Mouse (Mus musculus) midbrain, embryonic 13.5 days (tissue): ENCODE measurements at regions not wholly inside any gene's neighbourhood (a gene's known extent, or its start where the extent isn't known, plus 50 kb on each side); places are given as distances from the start of the nearest gene placed in this dataset.
"Not testable (repeated sequence)": the region's sequence is repeated elsewhere in the genome, so short reads cannot be mapped to it uniquely, and the experiment has no call there.

Experiments
- ATAC-seq: fragments of 200-750 bp; cut with Nextera tagmentation; 2 replicates; pipeline ENCODE4 v1.8.0; 2017; ENCODE audit warnings: mild to moderate bottlenecking, moderate TSS enrichment, moderate library complexity
- H3K27ac ChIP-seq: fragments of 300-500 bp; sonication (generic); 2 replicates; pipeline ENCODE4 v1.5.1; 2015; ENCODE audit warnings: inconsistent platforms, mild to moderate bottlenecking, moderate library complexity
- H3K27me3 ChIP-seq: fragments of 300-500 bp; sonication (generic); 2 replicates; pipeline ENCODE4 v1.6.1; 2015; ENCODE audit warnings: mild to moderate bottlenecking, inconsistent platforms
- H3K36me3 ChIP-seq: fragments of 300-500 bp; sonication (generic); 2 replicates; pipeline ENCODE4 v1.6.1; 2015; ENCODE audit warnings: mild to moderate bottlenecking, inconsistent platforms
- H3K4me1 ChIP-seq: fragments of 300-500 bp; sonication (generic); replicated peaks from 2 replicates; pipeline ENCODE4 v1.6.1; 2015; ENCODE audit warnings: inconsistent platforms
- H3K4me2 ChIP-seq: fragments of 300-500 bp; sonication (generic); replicated peaks from 2 replicates; pipeline ENCODE4 v1.6.1; 2015; ENCODE audit warnings: moderate library complexity, mild to moderate bottlenecking, inconsistent platforms
- H3K4me3 ChIP-seq: fragments of 300-500 bp; sonication (generic); replicated peaks from 2 replicates; pipeline ENCODE4 v1.5.1; 2015; ENCODE audit warnings: mild to moderate bottlenecking, inconsistent platforms
- H3K9ac ChIP-seq: fragments of 300-500 bp; sonication (generic); replicated peaks from 2 replicates; pipeline ENCODE4 v1.6.1; 2015; ENCODE audit warnings: mild to moderate bottlenecking, inconsistent platforms
- H3K9me3 ChIP-seq: fragments of 300-500 bp; sonication (generic); 2 replicates; pipeline ENCODE4 v1.6.1; 2016; ENCODE audit warnings: mild to moderate bottlenecking, inconsistent platforms
- WGBS: fragments of 180-500 bp; shearing (Covaris S2); methylation state at CpG from one replicate; pipeline ENCODE4 v1.1.7; 2015; 5-methylcytosine and 5-hydroxymethylcytosine counted together

DNA sequence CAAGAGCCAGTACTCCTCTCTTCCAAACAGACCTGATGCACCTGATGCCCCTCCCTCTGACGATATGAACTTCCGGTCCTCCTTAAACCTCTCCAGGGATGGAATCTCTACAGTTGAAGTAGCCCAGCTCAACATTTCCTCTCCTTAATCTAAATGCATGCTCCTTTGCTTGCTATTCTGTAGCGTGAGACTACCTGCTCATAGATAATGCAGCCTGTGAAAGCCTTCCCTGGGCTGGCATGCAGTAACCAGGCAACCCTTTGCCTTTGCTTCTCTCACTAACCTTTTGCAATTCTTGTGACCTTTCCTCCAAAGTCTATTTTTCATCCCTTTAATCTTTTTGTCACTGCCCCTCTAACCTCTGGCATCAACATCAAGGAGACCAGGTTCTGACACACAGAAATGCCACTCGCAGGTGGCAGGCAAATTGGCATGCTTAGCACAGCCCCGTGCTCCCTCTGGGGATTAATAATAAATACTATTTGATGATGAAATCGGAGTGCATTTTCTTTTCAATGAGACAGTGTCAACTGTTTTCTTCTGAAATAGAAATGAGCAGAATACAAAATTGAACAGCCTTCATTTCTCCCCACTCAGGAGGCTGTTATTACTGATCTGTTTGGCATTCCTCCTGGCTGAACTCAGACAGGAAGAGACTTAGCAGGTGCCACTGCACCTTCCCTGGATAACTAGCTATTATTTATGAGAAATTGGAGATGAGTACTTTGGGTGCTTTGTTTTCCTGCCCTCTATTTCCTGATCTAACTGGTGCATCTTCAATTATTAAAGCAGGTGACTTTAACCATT lies 249.8 kb upstream of the Pbx1 start:
- ATAC-seq = peak; percentile 53; the same call in 1 of the 2 replicates
- Histone ChIP-seq H3K27ac (peak overlapping the region; percentile 67), H3K4me3 (no peak overlapping the region), H3K9me3 (no peaks in the 10 kb centered on the region), H3K9ac (no peak overlapping the region), H3K36me3 (no peaks in the 10 kb centered on the region), H3K27me3 (no peaks in the 10 kb centered on the region), H3K4me2 (0 out of 2 replicates have a peak overlapping the region, but pooled peaks have one; percentile 6), H3K4me1 (peaks cover 8% of the 10 kb centered on the region; the same call in 1 of the 2 replicates)
- WGBS = 66% methylated on average over 6 of the region's 6 CpGs

DNA sequence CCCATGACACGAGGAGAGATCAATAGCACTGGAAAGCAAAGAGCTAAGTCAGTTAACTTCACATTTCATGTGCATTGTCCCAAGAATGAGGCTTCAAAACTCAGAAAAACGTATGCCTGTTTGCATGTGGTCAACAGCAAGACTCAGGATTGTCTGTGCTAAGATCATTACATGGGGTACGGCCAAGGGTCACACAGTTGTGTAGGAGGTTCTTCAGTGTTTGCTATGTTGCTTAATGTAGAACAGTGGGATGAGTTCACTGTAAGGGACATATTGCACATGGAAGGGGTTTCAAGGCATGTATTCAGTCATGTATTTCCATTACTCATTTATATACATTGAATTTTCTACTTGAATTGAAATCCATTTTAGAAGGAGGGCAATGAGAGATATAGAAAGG lies 248.6 kb upstream of the Pbx1 start:
- Histone ChIP-seq H3K27ac (no peak overlapping the region), H3K27me3 (no peaks in the 10 kb centered on the region), H3K9me3 (no peaks in the 10 kb centered on the region), H3K9ac (no peak overlapping the region), H3K4me2 (no peak overlapping the region), H3K4me3 (no peak overlapping the region), H3K36me3 (no peaks in the 10 kb centered on the region), H3K4me1 (peaks cover 17% of the 10 kb centered on the region)
- WGBS = 84% methylated on average over 3 of the region's 3 CpGs
- no peak for ATAC-seq

DNA sequence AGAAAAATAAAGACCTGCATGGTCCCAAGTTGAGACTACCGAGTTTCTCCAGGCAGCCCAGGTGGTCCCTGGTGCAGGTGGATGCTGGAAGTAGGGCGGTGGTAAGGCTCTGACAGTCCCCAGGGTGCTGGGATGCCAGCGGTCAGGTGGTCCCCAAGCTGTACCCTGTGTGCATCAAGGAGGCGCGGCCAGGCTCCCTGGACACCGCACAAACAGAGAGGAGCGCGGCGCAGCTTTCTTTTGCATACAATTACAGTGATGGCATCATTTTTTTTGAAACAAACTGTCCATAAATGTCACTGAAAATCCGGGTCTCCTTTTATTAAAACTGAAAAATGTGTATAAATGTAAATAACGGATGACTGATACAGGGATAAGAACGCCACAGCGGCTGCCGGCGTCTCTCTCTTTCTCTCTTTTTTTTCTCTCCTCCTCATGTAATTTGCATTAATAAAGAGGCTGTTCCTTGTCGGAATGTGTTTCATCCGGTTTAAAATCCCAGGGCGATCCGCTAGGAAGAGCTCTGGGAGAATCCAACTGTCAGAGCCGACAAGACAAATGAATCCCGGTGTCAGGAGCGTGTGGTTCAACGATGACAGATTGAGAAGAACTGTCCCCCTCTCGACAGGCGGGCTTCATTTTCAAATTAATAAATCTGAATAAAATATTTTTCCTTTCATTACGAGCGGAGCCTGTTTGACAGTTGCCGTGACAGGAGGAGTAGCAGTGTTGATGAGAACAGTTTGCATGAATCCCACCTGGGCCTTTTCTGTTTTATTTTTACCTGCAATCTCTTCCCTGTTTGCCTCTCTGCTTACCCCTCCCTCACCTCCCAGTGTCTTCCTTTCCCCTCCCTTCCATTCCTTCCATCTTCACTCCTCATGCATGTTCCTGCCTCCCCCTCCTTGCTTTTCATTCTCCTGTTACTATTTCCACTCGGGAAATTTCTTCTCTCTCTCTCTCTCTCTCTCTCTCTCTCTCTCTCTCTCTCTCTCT lies 244.6 kb upstream of the Pbx1 start:
- Histone ChIP-seq H3K4me2 (peak overlapping the region; percentile 54), H3K27me3 (no peaks in the 10 kb centered on the region), H3K4me1 (peaks cover 19% of the 10 kb centered on the region), H3K9me3 (no peaks in the 10 kb centered on the region), H3K27ac (peak overlapping the region; percentile 86), H3K4me3 (peak overlapping the region; percentile 24), H3K36me3 (no peaks in the 10 kb centered on the region), H3K9ac (peak overlapping the region; percentile 46)
- 30% methylated on average over 29 of the region's 29 CpGs for WGBS
- peak; percentile 90 for ATAC-seq

DNA sequence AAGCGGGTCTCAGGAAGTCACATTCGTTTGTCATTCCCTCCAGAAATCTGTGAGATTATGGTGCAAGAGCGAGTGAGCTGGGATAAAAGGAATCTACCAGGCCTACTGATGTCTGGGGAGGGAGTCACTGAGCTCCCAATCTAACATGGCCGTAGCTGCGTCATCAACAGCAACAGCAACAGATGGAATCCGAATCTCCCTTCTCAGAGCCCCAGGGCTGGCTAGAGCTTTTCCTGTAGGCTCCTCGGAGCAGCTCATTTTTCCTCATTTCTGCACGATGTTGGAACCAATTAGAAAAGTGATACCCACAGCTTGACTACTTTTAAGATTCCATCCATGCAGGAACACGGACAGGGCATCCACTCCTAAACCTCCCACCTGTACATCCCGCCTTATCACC lies 243.7 kb upstream of the Pbx1 start:
- H3K27me3 ChIP-seq = no peaks in the 10 kb centered on the region
- H3K4me3 ChIP-seq = no peak overlapping the region
- no peak overlapping the region for H3K9ac ChIP-seq
- WGBS = 75% methylated on average over 10 of the region's 10 CpGs
- peak; percentile 49; the same call in 1 of the 2 replicates for ATAC-seq
- H3K27ac ChIP-seq = peak overlapping the region; percentile 56; the same call in 1 of the 2 replicates
- peaks cover 16% of the 10 kb centered on the region for H3K4me1 ChIP-seq
- H3K4me2 ChIP-seq = no peak overlapping the region; the same call in 1 of the 2 replicates
- no peaks in the 10 kb centered on the region for H3K9me3 ChIP-seq
- H3K36me3 ChIP-seq = no peaks in the 10 kb centered on the region

DNA sequence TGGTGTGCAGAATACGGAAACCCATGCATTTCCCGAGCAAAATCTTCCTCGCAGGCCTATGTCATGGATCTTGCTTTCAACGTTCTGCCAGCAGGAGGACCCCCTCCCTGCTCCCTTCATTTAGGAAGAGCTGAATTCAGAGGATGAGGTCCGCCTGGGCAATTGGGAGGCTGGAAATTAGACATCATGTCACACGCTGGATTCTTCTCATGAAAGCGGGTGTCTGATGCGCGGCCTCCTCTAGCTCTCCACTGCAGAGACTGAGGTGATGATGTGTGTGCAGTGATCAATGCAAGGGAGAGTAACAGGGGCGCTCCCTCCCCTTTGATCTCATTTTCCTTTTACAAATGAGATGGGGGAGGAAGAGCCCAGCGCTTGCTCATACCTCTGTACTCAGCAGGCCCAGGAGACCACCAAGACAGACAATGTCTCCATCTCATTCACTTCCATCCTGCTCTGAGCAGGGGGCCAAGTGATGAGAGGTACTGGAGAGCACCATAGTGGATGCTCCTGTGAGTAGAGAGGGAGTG lies 230.8 kb upstream of the Pbx1 start:
- Histone ChIP-seq H3K36me3 (no peaks in the 10 kb centered on the region), H3K9ac (no peak overlapping the region), H3K27me3 (no peaks in the 10 kb centered on the region), H3K4me1 (peaks cover 18% of the 10 kb centered on the region), H3K4me3 (no peak overlapping the region), H3K4me2 (0 out of 2 replicates have a peak overlapping the region, but pooled peaks have one; percentile 3), H3K27ac (peak overlapping the region; percentile 67), H3K9me3 (no peaks in the 10 kb centered on the region)
- 21% methylated on average over 11 of the region's 11 CpGs for WGBS
- ATAC-seq = peak; percentile 88

DNA sequence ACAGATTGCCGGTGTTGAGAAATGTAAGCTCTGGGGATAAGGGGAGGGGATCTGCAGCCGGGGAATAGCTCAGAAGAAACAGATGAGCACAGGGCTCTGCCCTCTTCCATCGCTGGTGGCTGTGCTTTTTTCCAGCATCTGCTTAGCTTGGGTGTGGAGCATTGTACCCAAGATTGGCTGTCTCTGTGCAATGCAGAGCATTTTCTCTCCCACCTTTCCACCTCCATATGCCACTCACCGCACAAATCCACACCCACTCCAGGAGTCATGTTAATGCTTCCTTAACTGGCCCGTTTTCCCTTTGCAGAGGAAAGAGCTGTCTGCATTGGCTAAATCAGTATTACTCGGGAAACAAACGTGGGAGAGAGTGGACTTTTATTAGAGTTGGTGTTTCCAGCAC lies 228.9 kb upstream of the Pbx1 start:
- Histone ChIP-seq H3K27ac (no peak overlapping the region), H3K4me3 (no peak overlapping the region), H3K9me3 (no peaks in the 10 kb centered on the region), H3K4me1 (peaks cover 18% of the 10 kb centered on the region), H3K4me2 (no peak overlapping the region), H3K36me3 (no peaks in the 10 kb centered on the region), H3K27me3 (no peaks in the 10 kb centered on the region), H3K9ac (no peak overlapping the region)
- WGBS = 79% methylated on average over 7 of the region's 7 CpGs
- no peak for ATAC-seq

DNA sequence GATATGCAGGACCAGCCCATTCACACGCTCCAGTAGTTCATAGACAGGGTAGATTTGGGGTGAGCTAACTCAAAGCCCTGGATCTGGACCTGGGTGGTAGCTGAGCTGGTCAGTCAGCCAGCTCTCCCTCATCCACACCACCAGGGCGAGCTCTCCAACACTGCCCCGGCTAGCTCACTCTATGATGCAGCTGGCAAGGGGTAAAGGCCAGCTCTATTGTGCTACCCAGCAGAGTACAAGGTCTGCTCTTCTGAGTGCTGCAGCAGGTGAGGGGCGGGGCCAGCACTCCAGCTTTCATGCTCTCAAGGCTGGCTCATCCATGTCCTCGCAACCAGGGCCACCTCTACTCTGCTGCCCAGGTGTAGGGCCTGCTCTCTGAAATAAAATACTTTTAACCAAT lies 227.5 kb upstream of the Pbx1 start:
- Histone ChIP-seq H3K4me1 (peaks cover 18% of the 10 kb centered on the region), H3K27ac (no peak overlapping the region), H3K4me2 (no peak overlapping the region), H3K27me3 (no peaks in the 10 kb centered on the region), H3K36me3 (no peaks in the 10 kb centered on the region), H3K9me3 (no peaks in the 10 kb centered on the region), H3K4me3 (no peak overlapping the region), H3K9ac (no peak overlapping the region)
- WGBS = 84% methylated on average over 5 of the region's 5 CpGs
- ATAC-seq = no peak

DNA sequence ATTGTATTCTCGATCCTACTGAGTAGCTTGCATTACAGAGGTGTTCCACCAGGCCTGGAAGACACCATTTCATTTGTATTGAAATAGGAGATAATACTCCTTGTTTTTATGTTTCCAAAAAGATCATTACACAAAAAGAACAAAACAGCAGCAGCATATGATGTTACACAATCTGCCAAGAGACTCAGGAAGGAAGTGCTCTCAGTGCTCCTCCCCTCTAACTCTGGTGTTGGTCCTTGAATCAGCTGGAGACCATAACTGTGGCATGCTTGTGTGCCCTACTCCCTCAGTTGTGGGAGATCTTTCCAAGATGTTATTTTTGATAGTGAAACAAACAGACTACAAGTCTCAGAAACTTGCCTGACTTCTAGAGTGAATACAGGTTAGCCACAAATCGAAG lies 200.8 kb upstream of the Pbx1 start:
- no peaks in the 10 kb centered on the region for H3K27me3 ChIP-seq
- no peak overlapping the region for H3K4me2 ChIP-seq
- no peak overlapping the region for H3K27ac ChIP-seq
- no peaks in the 10 kb centered on the region for H3K4me1 ChIP-seq
- no peak for ATAC-seq
- WGBS = 93% methylated on average over 2 of the region's 2 CpGs
- H3K4me3 ChIP-seq = no peak overlapping the region
- H3K36me3 ChIP-seq = no peaks in the 10 kb centered on the region
- H3K9me3 ChIP-seq = no peaks in the 10 kb centered on the region
- H3K9ac ChIP-seq = no peak overlapping the region

DNA sequence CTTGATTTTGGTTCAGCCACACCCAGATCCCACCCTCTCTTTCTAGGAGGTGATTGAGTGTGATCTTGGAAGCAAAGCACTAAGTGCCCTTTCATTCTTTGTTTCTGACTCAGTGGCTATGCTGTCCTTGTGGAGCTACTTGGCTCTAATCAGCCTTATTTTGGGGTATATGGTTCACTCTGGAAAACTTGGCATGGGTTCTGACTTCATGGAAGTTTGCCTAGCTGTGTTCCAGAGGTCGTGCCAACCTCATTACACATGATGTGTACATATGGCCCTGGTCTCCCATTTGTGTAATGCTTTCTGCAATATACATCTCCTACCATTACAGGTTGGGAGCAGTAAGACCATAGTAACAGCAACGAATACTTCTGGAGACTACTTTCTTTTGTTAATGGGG lies 199.9 kb upstream of the Pbx1 start:
- ATAC-seq = no peak
- 78% methylated on average over 2 of the region's 2 CpGs for WGBS
- H3K36me3 ChIP-seq = no peaks in the 10 kb centered on the region
- no peak overlapping the region for H3K4me2 ChIP-seq
- no peaks in the 10 kb centered on the region for H3K27me3 ChIP-seq
- H3K4me3 ChIP-seq = no peak overlapping the region
- no peak overlapping the region for H3K9ac ChIP-seq
- no peaks in the 10 kb centered on the region for H3K4me1 ChIP-seq
- no peaks in the 10 kb centered on the region for H3K9me3 ChIP-seq
- H3K27ac ChIP-seq = no peak overlapping the region

DNA sequence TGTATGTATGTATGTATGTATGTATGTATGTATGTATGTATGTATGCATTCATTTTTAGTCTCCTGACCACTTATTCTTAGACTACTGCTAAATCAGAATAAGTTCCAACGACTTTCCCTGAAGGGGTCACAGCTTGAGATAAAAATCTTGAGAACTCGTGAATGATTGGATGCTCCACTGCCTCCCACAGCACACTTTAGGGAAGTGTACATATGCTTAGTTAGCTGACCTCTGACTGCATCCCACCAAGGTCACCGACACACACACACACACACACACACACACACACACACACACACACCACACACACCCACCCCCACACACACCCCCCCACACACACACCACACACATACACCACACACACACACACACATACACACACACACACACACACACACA lies 169.9 kb upstream of the Pbx1 start:
- not testable (repeated sequence) for H3K27me3 ChIP-seq, H3K9ac ChIP-seq, H3K9me3 ChIP-seq, H3K36me3 ChIP-seq, H3K27ac ChIP-seq, ATAC-seq, H3K4me3 ChIP-seq, H3K4me2 ChIP-seq
- WGBS = 81% methylated on average over 2 of the region's 3 CpGs
- peaks cover 19% of the 10 kb centered on the region for H3K4me1 ChIP-seq

DNA sequence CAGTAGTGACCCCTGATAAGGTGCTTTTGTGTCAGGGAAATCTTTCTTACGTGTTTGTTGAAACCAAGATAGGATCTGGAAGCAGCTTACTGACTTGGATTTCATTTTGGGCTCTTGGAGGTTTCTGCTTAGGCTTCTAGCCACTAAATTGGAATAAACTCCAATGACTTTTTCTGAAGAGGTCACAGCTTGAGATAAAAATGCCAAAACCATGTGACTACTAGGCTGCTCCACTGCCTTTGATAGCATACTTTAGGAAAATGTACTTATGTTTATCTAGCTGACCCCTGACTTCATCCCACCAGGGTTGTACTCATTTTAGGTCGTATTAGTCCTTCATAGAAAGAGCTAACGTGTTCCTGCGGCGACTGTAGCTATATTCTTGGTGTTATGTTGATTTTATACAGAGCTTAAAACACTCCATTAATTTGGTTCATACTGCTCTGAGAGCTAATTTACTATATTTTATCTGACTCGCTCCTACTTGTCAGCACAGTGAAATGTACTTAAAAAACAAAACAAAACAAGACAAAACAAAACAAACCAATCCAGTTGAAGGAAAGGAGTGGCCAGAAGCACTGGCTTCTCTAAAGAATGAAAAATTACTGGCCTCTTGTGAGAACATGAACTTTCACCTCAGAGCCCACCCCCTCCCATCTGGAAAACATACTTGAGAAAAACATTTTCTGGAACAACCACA lies 168.5 kb upstream of the Pbx1 start:
- Histone ChIP-seq H3K27ac (no peak overlapping the region), H3K4me1 (peaks cover 19% of the 10 kb centered on the region), H3K9ac (no peak overlapping the region), H3K36me3 (no peaks in the 10 kb centered on the region), H3K27me3 (no peaks in the 10 kb centered on the region), H3K4me2 (no peak overlapping the region), H3K9me3 (no peaks in the 10 kb centered on the region), H3K4me3 (no peak overlapping the region)
- ATAC-seq = no peak
- 89% methylated on average over 6 of the region's 6 CpGs for WGBS
